Mouse (Mus musculus) splenic B cell, adult 2 months (primary cell): Measurements from ENCODE around the gene Rab22a.
"Not testable (repeated sequence)": the region's sequence is repeated elsewhere in the genome, so short reads cannot be mapped to it uniquely, and the experiment has no call there.

Experiments
- DNase-seq: peaks from one replicate; pipeline ENCODE4 v3.0.0-alpha.2; 2011; ENCODE audit warnings: low read depth, low spot score
- H3K27me3 ChIP-seq: 2 replicates; pipeline ENCODE4 v1.6.1; 2012; ENCODE audit warnings: mild to moderate bottlenecking, low read length, moderate library complexity, mixed read lengths; ENCODE audit not compliant: control insufficient read depth, poor library complexity, insufficient read depth, severe bottlenecking
- H3K36me3 ChIP-seq: 2 replicates; pipeline ENCODE4 v1.6.1; 2012; ENCODE audit warnings: mild to moderate bottlenecking, low read length, moderate library complexity, mixed read lengths; ENCODE audit not compliant: control insufficient read depth, poor library complexity, insufficient read depth, severe bottlenecking

The Rab22a gene

GRCm38 (mm10) chr2:173689835-173690234 is 30.3 kb downstream of the Rab22a start:
- H3K36me3 ChIP-seq = peaks cover 1% of the 10 kb centered on the region
- no peaks in the 10 kb centered on the region for H3K27me3 ChIP-seq
- no peak for DNase-seq

GRCm38 (mm10) chr2:173691748-173692147 is 32.2 kb downstream of the Rab22a start:
- H3K36me3 ChIP-seq = peaks cover 4% of the 10 kb centered on the region
- no peak for DNase-seq

GRCm38 (mm10) chr2:173692693-173693092 is 33.1 kb downstream of the Rab22a start:
- H3K27me3 ChIP-seq = no peaks in the 10 kb centered on the region
- DNase-seq = no peak
- H3K36me3 ChIP-seq = peaks cover 5% of the 10 kb centered on the region

More at GRCm38 (mm10) chr2:173691748-173692147, 32.2 kb downstream of the Rab22a start:
- H3K27me3 ChIP-seq = no peaks in the 10 kb centered on the region

- Histone ChIP-seq H3K27me3 (no peaks in the 10 kb centered on the region), H3K36me3 (peaks cover 7% of the 10 kb centered on the region)
- DNase-seq = no peak
Observed at GRCm38 (mm10) chr2:173698850-173699249, 39.3 kb downstream of the Rab22a start.

GRCm38 (mm10) chr2:173702096-173702866 is 42.7 kb downstream of the Rab22a start:
- no peak for DNase-seq
- Histone ChIP-seq H3K27me3 (no peaks in the 10 kb centered on the region), H3K36me3 (peaks cover 6% of the 10 kb centered on the region)

- Histone ChIP-seq H3K36me3 (peaks cover 6% of the 10 kb centered on the region), H3K27me3 (no peaks in the 10 kb centered on the region)
- no peak for DNase-seq
Observed at GRCm38 (mm10) chr2:173702867-173703237, 43.3 kb downstream of the Rab22a start.

- no peak for DNase-seq
- H3K27me3 ChIP-seq = no peaks in the 10 kb centered on the region
- H3K36me3 ChIP-seq = peaks cover 6% of the 10 kb centered on the region
Observed at GRCm38 (mm10) chr2:173705827-173706551, 46.4 kb downstream of the Rab22a start.

- peak; percentile 15 for DNase-seq
- H3K27me3 ChIP-seq, H3K36me3 ChIP-seq: not testable (repeated sequence)
Observed at GRCm38 (mm10) chr2:173707626-173708025, 48.1 kb downstream of the Rab22a start.

- Histone ChIP-seq H3K36me3 (peaks cover 2% of the 10 kb centered on the region; the same call in 1 of the 2 replicates), H3K27me3 (no peaks in the 10 kb centered on the region)
- no peak for DNase-seq
Observed at GRCm38 (mm10) chr2:173710193-173710592, 50.6 kb downstream of the Rab22a start.

GRCm38 (mm10) chr2:173712656-173713055 is 53.1 kb downstream of the Rab22a start:
- DNase-seq = no peak
- H3K27me3 ChIP-seq = no peaks in the 10 kb centered on the region

GRCm38 (mm10) chr2:173713241-173713640 is 53.7 kb downstream of the Rab22a start:
- H3K27me3 ChIP-seq = no peaks in the 10 kb centered on the region
- H3K36me3 ChIP-seq = no peaks in the 10 kb centered on the region

More at GRCm38 (mm10) chr2:173712656-173713055, 53.1 kb downstream of the Rab22a start:
- H3K36me3 ChIP-seq = no peaks in the 10 kb centered on the region

GRCm38 (mm10) chr2:173714620-173715218 is 55.2 kb downstream of the Rab22a start:
- Histone ChIP-seq H3K36me3 (no peaks in the 10 kb centered on the region), H3K27me3 (no peaks in the 10 kb centered on the region)
- no peak for DNase-seq

More at GRCm38 (mm10) chr2:173713241-173713640, 53.7 kb downstream of the Rab22a start:
- DNase-seq = no peak

GRCm38 (mm10) chr2:173716966-173717365 is 57.4 kb downstream of the Rab22a start:
- no peaks in the 10 kb centered on the region for H3K27me3 ChIP-seq
- DNase-seq = no peak
- no peaks in the 10 kb centered on the region for H3K36me3 ChIP-seq

- not testable (repeated sequence) for H3K27me3 ChIP-seq, DNase-seq, H3K36me3 ChIP-seq
Observed at GRCm38 (mm10) chr2:173719115-173719514, 59.6 kb downstream of the Rab22a start, which contains the start of gene 1700010B08Rik. Gene 1700010B08Rik (plus strand): TSS chr2:173719415.
